Mouse (Mus musculus): ENCODE measurements around the gene Dpp10.

DNA sequence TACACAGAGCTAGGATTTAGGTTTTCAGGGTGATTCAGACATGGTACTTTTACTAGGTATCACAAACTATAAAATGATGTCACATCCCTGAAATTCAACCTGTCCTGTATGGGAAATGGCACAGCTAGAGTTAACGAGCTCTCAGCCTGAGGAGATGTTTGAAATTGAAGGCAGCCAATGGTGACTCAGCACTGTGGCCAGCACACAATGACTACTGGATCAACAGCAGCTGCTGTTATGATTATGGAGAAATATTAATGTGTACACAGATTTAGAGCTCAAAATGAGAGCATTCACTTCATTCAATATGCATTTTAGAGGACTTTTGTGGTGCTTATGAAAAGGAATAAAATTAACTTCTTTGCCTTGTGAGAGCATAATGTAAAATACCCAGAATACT lies 66.8 kb downstream of the Dpp10 start:
- TF ChIP-seq CTCF (IDR thresholded peaks at IDR 0.05; ENCODE audit: low read depth, low read length) (no peak), GATA1 (IDR thresholded peaks at IDR 0.05; ENCODE audit: borderline replicate concordance, low read length) (no peak)
